Mouse (Mus musculus) lung, postnatal 0 days (tissue): ENCODE measurements at regions not wholly inside any gene's neighbourhood (a gene's known extent, or its start where the extent isn't known, plus 50 kb on each side); places are given as distances from the start of the nearest gene placed in this dataset.

Experiments used
- CTCF ChIP-seq: IDR thresholded peaks from 2 replicates; pipeline ENCODE4 v1.5.1; 2016; ENCODE audit warnings: antibody characterized with exemption, mild to moderate bottlenecking
- EP300 ChIP-seq: IDR thresholded peaks from 2 replicates; pipeline ENCODE4 v1.6.1; 2016; ENCODE audit warnings: antibody characterized with exemption, mild to moderate bottlenecking, control low read depth

GRCm38 (mm10) chr3:34527546-34527945 lies 122.7 kb upstream of the Sox2 start:
- TF ChIP-seq CTCF (no peak), EP300 (no peak)
